Mouse (Mus musculus) midbrain, embryonic 11.5 days (tissue): ENCODE data around the gene Gm17018. TPM values are rescaled to one million over a fixed set of nuclear protein-coding genes. Genes with fewer than 3 reads are reported as not detected.

Source experiments
- ATAC-seq: fragments of 200-750 bp; cut with Nextera tagmentation; 2 replicates; pipeline ENCODE4 v1.8.0; 2017; ENCODE audit warnings: moderate TSS enrichment, moderate library complexity; ENCODE audit not compliant: low FRiP score
- DNase-seq: peaks from one replicate; pipeline ENCODE4 v3.0.0; 2015; ENCODE audit warnings: low spot score; ENCODE audit errors: missing footprints
- H3K27ac ChIP-seq: fragments of 300-500 bp; sonication (generic); 2 replicates; pipeline ENCODE4 v1.5.1; 2014; ENCODE audit warnings: low read depth, low read length
- H3K27me3 ChIP-seq: fragments of 300-500 bp; sonication (generic); 2 replicates; pipeline ENCODE4 v1.6.1; 2014; ENCODE audit warnings: mild to moderate bottlenecking, low read length, moderate library complexity, mixed read lengths; ENCODE audit not compliant: control insufficient read depth, insufficient read depth
- H3K36me3 ChIP-seq: fragments of 300-500 bp; sonication (generic); 2 replicates; pipeline ENCODE4 v1.6.1; 2014; ENCODE audit warnings: mild to moderate bottlenecking, low read length, moderate library complexity, mixed read lengths; ENCODE audit not compliant: control insufficient read depth, insufficient read depth
- H3K4me1 ChIP-seq: fragments of 300-500 bp; sonication (generic); 2 replicates; pipeline ENCODE4 v1.6.1; 2014; ENCODE audit warnings: low read length; ENCODE audit not compliant: control insufficient read depth, insufficient read depth
- H3K4me2 ChIP-seq: fragments of 300-500 bp; sonication (generic); 2 replicates; pipeline ENCODE4 v1.6.1; 2014; ENCODE audit warnings: mild to moderate bottlenecking, moderate library complexity
- H3K4me3 ChIP-seq: fragments of 300-500 bp; sonication (generic); 2 replicates; pipeline ENCODE4 v1.5.1; 2014; ENCODE audit warnings: low read depth, low read length
- H3K9ac ChIP-seq: fragments of 300-500 bp; sonication (generic); 2 replicates; pipeline ENCODE4 v1.6.1; 2014; ENCODE audit warnings: low read length
- H3K9me3 ChIP-seq: fragments of 300-500 bp; sonication (generic); 2 replicates; pipeline ENCODE4 v1.6.1; 2016; ENCODE audit warnings: low read length; ENCODE audit not compliant: control insufficient read depth
- WGBS: fragments of 180-500 bp; shearing (Covaris S2); extraction: QIAGEN DNeasy Blood & Tissue Kit; methylation state at CpG from one replicate; pipeline ENCODE4 v1.1.7; 2014; 5-methylcytosine and 5-hydroxymethylcytosine counted together
- polyA plus RNA-seq: library from polyadenylated mRNA; unstranded; fragments of >200 nt; fragmentation: Nextera tagmentation; extraction: Ambion mirVana; gene quantifications from 2 replicates; pipeline ENCODE4 v1.2.1, GENCODE M21; 2014

The Gm17018 gene
- polyA plus RNA-seq, 1 experiment from 2014 or later = 47.7 TPM

GRCm38 (mm10) chr19:45578976-45579375 is 18.6 kb downstream of the Gm17018 start:
- H3K4me2 ChIP-seq = no peak overlapping the region
- H3K4me1 ChIP-seq = peaks cover 34% of the 10 kb centered on the region
- peaks cover 11% of the 10 kb centered on the region for H3K36me3 ChIP-seq
- no peaks in the 10 kb centered on the region for H3K9me3 ChIP-seq
- 90% methylated on average over 12 of the region's 12 CpGs for WGBS
- peak; percentile 78 for DNase-seq
- H3K27me3 ChIP-seq = peaks cover 57% of the 10 kb centered on the region
- H3K27ac ChIP-seq = no peak overlapping the region
- no peak for ATAC-seq
- H3K9ac ChIP-seq = no peak overlapping the region
- no peak overlapping the region for H3K4me3 ChIP-seq

GRCm38 (mm10) chr19:45579416-45579815 is 19.0 kb downstream of the Gm17018 start:
- Histone ChIP-seq H3K27me3 (peaks cover 55% of the 10 kb centered on the region), H3K9ac (no peak overlapping the region), H3K27ac (no peak overlapping the region), H3K4me3 (no peak overlapping the region), H3K4me1 (peaks cover 34% of the 10 kb centered on the region), H3K4me2 (no peak overlapping the region), H3K36me3 (peaks cover 11% of the 10 kb centered on the region), H3K9me3 (no peaks in the 10 kb centered on the region)
- ATAC-seq = no peak
- WGBS = 89% methylated on average over 7 of the region's 7 CpGs
- peak; percentile 74 for DNase-seq

GRCm38 (mm10) chr19:45580235-45580634 is 19.8 kb downstream of the Gm17018 start:
- Histone ChIP-seq H3K4me3 (no peak overlapping the region), H3K9me3 (no peaks in the 10 kb centered on the region), H3K27ac (no peak overlapping the region), H3K9ac (no peak overlapping the region), H3K4me1 (peaks cover 34% of the 10 kb centered on the region), H3K4me2 (no peak overlapping the region), H3K36me3 (peaks cover 11% of the 10 kb centered on the region), H3K27me3 (peaks cover 50% of the 10 kb centered on the region)
- ATAC-seq = peak; percentile 49
- DNase-seq = no peak
- WGBS = 18% methylated on average over 12 of the region's 12 CpGs

- ATAC-seq = no peak
- H3K4me3 ChIP-seq = no peak overlapping the region
- no peak overlapping the region for H3K27ac ChIP-seq
- DNase-seq = peak; percentile 94
- H3K36me3 ChIP-seq = peaks cover 11% of the 10 kb centered on the region
- H3K4me1 ChIP-seq = peaks cover 26% of the 10 kb centered on the region
- no peak overlapping the region for H3K4me2 ChIP-seq
- H3K9me3 ChIP-seq = no peaks in the 10 kb centered on the region
- H3K9ac ChIP-seq = no peak overlapping the region
- WGBS = 75% methylated on average over 3 of the region's 3 CpGs
- peaks cover 51% of the 10 kb centered on the region for H3K27me3 ChIP-seq
These were observed 20.8 kb downstream of the Gm17018 start for GRCm38 (mm10) chr19:45581257-45581656.

GRCm38 (mm10) chr19:45582161-45582560 is 21.7 kb downstream of the Gm17018 start:
- ATAC-seq = no peak
- no peak overlapping the region for H3K4me2 ChIP-seq
- peak overlapping the region; percentile 10; the same call in 1 of the 2 replicates for H3K9ac ChIP-seq
- H3K27ac ChIP-seq = no peak overlapping the region
- 11% methylated on average over 8 of the region's 8 CpGs for WGBS
- DNase-seq = no peak
- peaks cover 11% of the 10 kb centered on the region for H3K36me3 ChIP-seq
- H3K4me3 ChIP-seq = no peak overlapping the region
- peaks cover 23% of the 10 kb centered on the region for H3K4me1 ChIP-seq
- peaks cover 48% of the 10 kb centered on the region for H3K27me3 ChIP-seq
- no peaks in the 10 kb centered on the region for H3K9me3 ChIP-seq

GRCm38 (mm10) chr19:45583136-45583535 is 22.7 kb downstream of the Gm17018 start:
- no peak overlapping the region for H3K9ac ChIP-seq
- H3K27me3 ChIP-seq = peaks cover 38% of the 10 kb centered on the region
- H3K4me3 ChIP-seq = no peak overlapping the region
- H3K4me1 ChIP-seq = peaks cover 23% of the 10 kb centered on the region
- no peak overlapping the region for H3K27ac ChIP-seq
- H3K9me3 ChIP-seq = no peaks in the 10 kb centered on the region
- WGBS = 88% methylated on average over 6 of the region's 6 CpGs
- H3K4me2 ChIP-seq = no peak overlapping the region
- DNase-seq (no peak), ATAC-seq (no peak)
- peaks cover 4% of the 10 kb centered on the region; the same call in 1 of the 2 replicates for H3K36me3 ChIP-seq

GRCm38 (mm10) chr19:45584856-45585620 is 24.6 kb downstream of the Gm17018 start:
- Histone ChIP-seq H3K36me3 (no peaks in the 10 kb centered on the region), H3K4me1 (peaks cover 17% of the 10 kb centered on the region), H3K27me3 (peaks cover 26% of the 10 kb centered on the region), H3K9me3 (no peaks in the 10 kb centered on the region), H3K27ac (no peak overlapping the region), H3K9ac (no peak overlapping the region), H3K4me3 (no peak overlapping the region), H3K4me2 (no peak overlapping the region)
- no peak for ATAC-seq
- 70% methylated on average over 9 of the region's 9 CpGs for WGBS
- no peak for DNase-seq

GRCm38 (mm10) chr19:45586850-45587249 is 26.4 kb downstream of the Gm17018 start:
- H3K9me3 ChIP-seq = no peaks in the 10 kb centered on the region
- DNase-seq (no peak), ATAC-seq (no peak)
- WGBS = 21% methylated on average over 3 of the region's 3 CpGs
- no peak overlapping the region for H3K27ac ChIP-seq
- H3K4me2 ChIP-seq = no peak overlapping the region
- H3K4me3 ChIP-seq = no peak overlapping the region
- H3K4me1 ChIP-seq = peaks cover 7% of the 10 kb centered on the region
- no peak overlapping the region for H3K9ac ChIP-seq
- H3K27me3 ChIP-seq = peaks cover 26% of the 10 kb centered on the region
- no peaks in the 10 kb centered on the region for H3K36me3 ChIP-seq

- ATAC-seq (no peak), DNase-seq (no peak)
- H3K27me3 ChIP-seq = peaks cover 24% of the 10 kb centered on the region
- H3K4me2 ChIP-seq = no peak overlapping the region
- no peak overlapping the region for H3K9ac ChIP-seq
- H3K4me3 ChIP-seq = no peak overlapping the region
- H3K27ac ChIP-seq = no peak overlapping the region
- WGBS = 88% methylated on average over 6 of the region's 6 CpGs
- no peaks in the 10 kb centered on the region for H3K4me1 ChIP-seq
- no peaks in the 10 kb centered on the region for H3K36me3 ChIP-seq
- no peaks in the 10 kb centered on the region for H3K9me3 ChIP-seq
These were observed 27.3 kb downstream of the Gm17018 start for GRCm38 (mm10) chr19:45587509-45588292.
